Mouse (Mus musculus) mouse embryonic stem cell (cell line): ENCODE measurements around the gene Rdh1.
"Not testable (repeated sequence)": the region's sequence is repeated elsewhere in the genome, so short reads cannot be mapped to it uniquely, and the experiment has no call there.

Experiments
- in situ Hi-C, 2 experiments: fragments of 300-500 bp; cut with MboI; formaldehyde crosslinking; loops; 1 replicate in 1 of 2; 3 replicates in 1 of 2; pipeline ENCODE4 v1.14.3; 2019 to 2020; ENCODE audit warnings: low sequenced_read_pairs in 2 of 2, low pct_unique_long_range_greater_than_20kb in 1 of 2, mixed read lengths in 1 of 2; ENCODE audit not compliant: unreplicated experiment in 1 of 2

Gene Rdh1

GRCm38 (mm10) chr10:127801612-127802011 is 42.1 kb downstream of the Rdh1 start:
- in situ Hi-C loops: no loop called here

- in situ Hi-C loops: no loop called here
Observed at GRCm38 (mm10) chr10:127802236-127802635, 42.7 kb downstream of the Rdh1 start.

GRCm38 (mm10) chr10:127804416-127804815 is 44.9 kb downstream of the Rdh1 start:
- in situ Hi-C loops: no loop called here

- in situ Hi-C loops: no loop called here
Observed at GRCm38 (mm10) chr10:127815888-127816287, 56.4 kb downstream of the Rdh1 start.

GRCm38 (mm10) chr10:127817268-127817910 is 57.9 kb downstream of the Rdh1 start:
- in situ Hi-C loops: not testable (repeated sequence)
